Mouse (Mus musculus) stomach, postnatal 0 days (tissue): ENCODE measurements at regions not wholly inside any gene's neighbourhood (a gene's known extent, or its start where the extent isn't known, plus 50 kb on each side); places are given as distances from the start of the nearest gene placed in this dataset.
A peak's percentile ranks its signal among the peaks of the same experiment; 100 is the strongest.

Source experiments
- ATAC-seq: fragments of 200-750 bp; cut with Nextera tagmentation; 2 replicates; pipeline ENCODE4 v1.8.0; 2017; ENCODE audit not compliant: low FRiP score, low TSS enrichment
- DNase-seq: peaks from one replicate; pipeline ENCODE4 v3.0.0-alpha.2; 2016; ENCODE audit warnings: low spot score
- H3K27ac ChIP-seq: fragments of 300-500 bp; sonication (generic); replicated peaks from 2 replicates; pipeline ENCODE4 v1.5.1; 2014; ENCODE audit warnings: mild to moderate bottlenecking, control low read depth
- H3K27me3 ChIP-seq: fragments of 300-500 bp; sonication (generic); 2 replicates; pipeline ENCODE4 v1.6.1; 2014; ENCODE audit warnings: low read length; ENCODE audit not compliant: control insufficient read depth, insufficient read depth
- H3K36me3 ChIP-seq: fragments of 300-500 bp; sonication (generic); 2 replicates; pipeline ENCODE4 v1.6.1; 2014; ENCODE audit warnings: low read length, mixed read lengths; ENCODE audit not compliant: control insufficient read depth, insufficient read depth
- H3K4me1 ChIP-seq: fragments of 300-500 bp; sonication (generic); replicated peaks from 2 replicates; pipeline ENCODE4 v1.6.1; 2014; ENCODE audit warnings: antibody characterized with exemption; ENCODE audit not compliant: control insufficient read depth, insufficient read depth
- H3K4me2 ChIP-seq: fragments of 300-500 bp; sonication (generic); replicated peaks from 2 replicates; pipeline ENCODE4 v1.6.1; 2014; ENCODE audit warnings: low read depth, mild to moderate bottlenecking, control low read depth, moderate library complexity
- H3K4me3 ChIP-seq: fragments of 300-500 bp; sonication (generic); 2 replicates; pipeline ENCODE4 v1.5.1; 2014; ENCODE audit warnings: low read depth, low read length, control low read depth
- H3K9ac ChIP-seq: fragments of 300-500 bp; sonication (generic); 2 replicates; pipeline ENCODE4 v1.6.1; 2014; ENCODE audit warnings: mild to moderate bottlenecking, low read length, control low read depth, mixed read lengths
- H3K9me3 ChIP-seq: fragments of 300-500 bp; sonication (generic); 2 replicates; pipeline ENCODE4 v1.6.1; 2016; ENCODE audit warnings: low read length; ENCODE audit not compliant: control insufficient read depth
- CTCF ChIP-seq: IDR thresholded peaks from 2 replicates; pipeline ENCODE4 v1.5.1; 2016; ENCODE audit warnings: antibody characterized with exemption, low read depth, mild to moderate bottlenecking, moderate library complexity
- EP300 ChIP-seq: optimal IDR thresholded peaks from 2 replicates; pipeline ENCODE3; 2016; ENCODE audit warnings: antibody characterized with exemption
- WGBS: fragments of 180-500 bp; shearing (Covaris S2); extraction: QIAGEN DNeasy Blood & Tissue Kit; methylation state at CpG from one replicate; pipeline ENCODE4 v1.1.7; 2014; 5-methylcytosine and 5-hydroxymethylcytosine counted together

DNA sequence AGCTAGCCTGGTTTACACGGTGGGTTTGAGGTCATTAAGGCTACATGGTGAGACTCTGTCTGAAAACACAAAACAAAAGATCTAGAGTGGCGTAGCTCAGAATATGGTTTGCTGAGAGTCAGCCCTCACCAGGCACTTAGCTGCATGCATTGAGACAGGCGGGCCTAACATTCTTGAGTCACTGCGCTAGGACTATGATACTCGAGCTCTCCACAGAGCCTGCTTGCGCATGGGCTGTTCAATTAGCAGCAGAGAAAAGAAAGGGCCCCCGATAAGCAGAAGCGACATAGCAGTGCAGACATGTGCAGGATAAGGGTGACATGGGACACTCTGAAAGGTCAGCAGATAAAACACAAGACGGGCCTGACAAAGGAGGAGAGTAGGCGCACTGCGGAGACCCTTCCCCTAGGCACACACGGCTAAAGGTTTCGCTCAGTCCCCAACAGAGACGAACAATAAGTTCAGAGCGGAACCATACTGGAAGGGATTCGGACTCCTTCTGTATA lies 64.3 kb downstream of the H2al2a start:
- no peaks in the 10 kb centered on the region for H3K4me1 ChIP-seq
- no peak for ATAC-seq
- no peaks in the 10 kb centered on the region for H3K36me3 ChIP-seq
- no peak overlapping the region for H3K4me2 ChIP-seq
- DNase-seq = no peak
- H3K27me3 ChIP-seq = no peaks in the 10 kb centered on the region
- no peak overlapping the region for H3K4me3 ChIP-seq
- H3K9me3 ChIP-seq = 0 out of 2 replicates have a peak, but pooled peaks cover 2% of the 10 kb centered on the region
- no peak overlapping the region for H3K9ac ChIP-seq
- H3K27ac ChIP-seq = no peak overlapping the region
- no peak for TF ChIP-seq EP300
- TF ChIP-seq CTCF = no peak
- 44% methylated on average over 16 of the region's 16 CpGs for WGBS

DNA sequence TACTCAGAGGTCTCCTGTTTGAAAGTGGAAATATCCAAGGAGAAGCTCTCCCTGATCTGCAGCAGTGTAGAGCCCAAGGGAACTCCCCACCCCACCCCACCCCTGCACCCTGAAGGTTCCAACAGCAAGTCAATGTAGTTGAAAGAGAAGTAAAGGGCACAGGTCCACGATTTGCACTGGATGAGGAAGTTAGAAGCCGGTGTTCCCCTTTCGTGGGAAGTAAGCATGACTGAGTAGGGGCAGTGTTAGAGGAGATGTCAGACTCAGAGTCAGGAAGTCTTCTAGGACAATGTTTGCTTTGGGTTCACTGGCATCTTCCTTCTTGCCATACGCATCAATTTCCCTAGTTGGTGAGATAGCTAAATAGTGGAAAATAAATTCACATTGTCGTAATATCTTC lies 64.9 kb downstream of the H2al2a start:
- DNase-seq (no peak), ATAC-seq (no peak)
- no peak overlapping the region for H3K4me2 ChIP-seq
- H3K4me1 ChIP-seq = no peaks in the 10 kb centered on the region
- no peak overlapping the region for H3K9ac ChIP-seq
- TF ChIP-seq EP300 = no peak
- TF ChIP-seq CTCF = no peak
- 0 out of 2 replicates have a peak, but pooled peaks cover 2% of the 10 kb centered on the region for H3K9me3 ChIP-seq
- H3K27ac ChIP-seq = no peak overlapping the region
- 74% methylated on average over 5 of the region's 5 CpGs for WGBS
- no peaks in the 10 kb centered on the region for H3K27me3 ChIP-seq
- no peaks in the 10 kb centered on the region for H3K36me3 ChIP-seq
- no peak overlapping the region for H3K4me3 ChIP-seq

DNA sequence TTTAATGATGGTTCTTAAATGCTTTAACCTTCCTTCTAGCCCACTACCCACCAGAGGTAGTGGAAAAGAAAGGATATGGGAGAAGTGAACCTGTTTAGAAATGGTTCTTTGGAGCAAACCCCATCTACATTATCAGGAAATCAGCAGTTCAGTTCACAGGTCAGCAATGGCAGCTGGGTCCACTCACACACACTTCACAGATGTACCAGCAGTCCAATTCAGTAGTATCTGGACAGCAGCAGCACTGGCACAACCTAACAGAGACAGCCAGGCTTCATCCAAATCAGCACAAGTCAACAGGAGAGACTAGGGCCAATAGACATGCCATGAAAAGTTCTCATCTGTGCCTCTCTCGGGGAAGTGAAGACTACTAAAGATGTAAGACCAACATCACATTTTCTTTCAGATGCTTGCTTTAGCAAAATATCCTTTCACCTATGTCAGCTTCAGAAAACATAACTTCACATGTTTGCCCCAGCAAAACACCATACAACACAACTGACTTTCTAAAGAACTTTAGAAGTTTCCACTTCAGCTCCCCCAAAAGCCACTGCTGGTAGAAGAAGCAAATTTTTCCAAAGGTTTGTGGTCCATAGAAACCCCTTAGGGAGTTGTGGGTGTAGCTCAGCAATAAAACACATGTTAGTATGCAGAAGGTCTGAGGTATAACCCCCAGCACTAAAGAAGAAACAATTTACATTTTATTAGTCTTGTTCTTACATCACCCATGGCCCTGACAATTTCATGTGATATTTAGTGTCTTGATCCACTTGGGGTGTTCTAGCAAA lies 77.7 kb downstream of the H2al2a start:
- Histone ChIP-seq H3K4me2 (no peak overlapping the region), H3K9me3 (no peaks in the 10 kb centered on the region), H3K27me3 (no peaks in the 10 kb centered on the region), H3K4me1 (no peaks in the 10 kb centered on the region), H3K4me3 (no peak overlapping the region), H3K27ac (no peak overlapping the region), H3K36me3 (no peaks in the 10 kb centered on the region), H3K9ac (no peak overlapping the region)
- 94% methylated on average over 1 of the region's 1 CpGs for WGBS
- TF ChIP-seq CTCF (no peak), EP300 (no peak)
- ATAC-seq (no peak), DNase-seq (no peak)

DNA sequence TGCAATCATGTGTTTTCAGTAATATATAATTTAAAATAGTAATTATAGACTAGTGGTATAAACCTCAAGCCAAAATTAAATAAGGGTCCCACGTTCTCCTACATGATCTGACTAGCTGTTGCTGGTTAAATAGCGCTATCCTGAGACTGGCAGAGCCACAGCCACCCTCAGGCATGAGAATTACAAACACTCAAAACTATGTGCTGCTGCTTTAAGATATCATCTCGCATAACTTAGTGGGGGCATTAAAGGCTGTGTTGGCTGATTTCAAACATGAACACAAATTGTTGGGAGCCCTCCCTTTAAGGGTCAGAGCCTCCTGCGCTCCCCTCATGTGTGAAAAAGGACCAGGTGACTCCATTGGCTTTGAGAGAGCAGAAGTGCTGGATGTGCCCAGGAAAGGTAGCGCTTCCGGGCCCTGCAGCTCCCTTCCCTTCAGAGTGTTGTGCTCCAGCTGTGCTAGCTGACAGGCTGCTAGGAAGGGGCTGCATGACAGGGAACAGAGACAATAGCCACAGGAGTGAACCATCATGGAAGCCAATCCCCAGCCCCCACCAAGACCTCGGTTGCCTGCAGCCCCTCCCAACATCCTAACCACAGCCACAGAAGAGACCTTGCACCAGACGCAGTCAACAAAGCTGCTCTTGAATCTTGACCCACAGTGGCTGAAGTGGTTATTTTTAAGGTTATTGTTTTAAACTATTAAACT lies 79.4 kb downstream of the H2al2a start:
- H3K9me3 ChIP-seq = no peaks in the 10 kb centered on the region
- WGBS = 29% methylated on average over 8 of the region's 8 CpGs
- TF ChIP-seq CTCF (no peak), EP300 (no peak)
- H3K27ac ChIP-seq = no peak overlapping the region
- H3K9ac ChIP-seq = no peak overlapping the region
- no peak overlapping the region for H3K4me2 ChIP-seq
- DNase-seq (no peak), ATAC-seq (no peak)
- no peaks in the 10 kb centered on the region for H3K36me3 ChIP-seq
- no peaks in the 10 kb centered on the region for H3K4me1 ChIP-seq
- no peaks in the 10 kb centered on the region for H3K27me3 ChIP-seq
- H3K4me3 ChIP-seq = no peak overlapping the region

DNA sequence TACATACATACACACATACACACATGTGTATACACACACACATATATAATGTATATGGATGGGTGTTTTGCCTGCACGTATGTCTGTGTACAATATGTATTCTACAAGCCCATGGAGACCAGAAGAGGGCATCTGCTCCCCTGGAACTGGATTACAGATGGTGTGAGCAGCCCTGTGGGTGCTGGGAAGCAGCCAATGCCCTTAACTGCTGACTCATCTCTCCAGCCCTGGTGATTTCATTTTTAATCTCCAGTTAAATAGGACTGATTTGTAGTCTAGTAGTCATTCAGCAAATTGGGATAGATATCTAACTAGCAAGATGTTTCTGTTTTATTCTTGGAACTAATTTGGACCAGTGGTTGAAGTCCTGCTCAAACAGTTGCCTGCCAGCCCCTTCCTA lies 94.1 kb downstream of the H2al2a start:
- Histone ChIP-seq H3K4me3 (no peak overlapping the region), H3K36me3 (no peaks in the 10 kb centered on the region), H3K4me1 (no peaks in the 10 kb centered on the region), H3K9me3 (no peaks in the 10 kb centered on the region), H3K27me3 (no peaks in the 10 kb centered on the region), H3K9ac (no peak overlapping the region), H3K4me2 (no peak overlapping the region), H3K27ac (no peak overlapping the region)
- TF ChIP-seq CTCF = no peak
- no peak for TF ChIP-seq EP300
- WGBS = 87% methylated on average over 1 of the region's 1 CpGs
- DNase-seq (no peak), ATAC-seq (no peak)

DNA sequence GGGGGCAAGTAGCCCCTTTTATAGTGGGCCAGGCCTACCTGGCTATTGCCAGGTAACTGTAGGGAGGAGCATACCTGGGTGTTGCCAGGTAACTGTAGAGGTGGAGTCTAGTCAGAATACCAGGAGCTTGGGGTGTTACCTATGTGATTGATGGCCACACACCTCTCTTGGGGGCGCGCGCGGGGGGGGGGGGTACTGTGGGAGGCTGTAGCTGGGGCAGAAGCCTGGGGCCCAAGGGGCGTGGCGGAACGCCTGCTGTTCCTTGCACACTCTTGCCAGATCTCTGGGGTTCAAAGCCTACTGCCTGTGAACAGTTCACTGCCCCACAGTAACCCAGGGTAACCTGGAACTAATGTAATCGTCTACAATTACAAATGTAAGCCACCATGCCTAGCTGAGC lies 96.6 kb downstream of the H2al2a start:
- Histone ChIP-seq H3K36me3 (no peaks in the 10 kb centered on the region), H3K27me3 (no peaks in the 10 kb centered on the region), H3K9me3 (no peaks in the 10 kb centered on the region), H3K9ac (no peak overlapping the region), H3K4me1 (no peaks in the 10 kb centered on the region), H3K27ac (no peak overlapping the region), H3K4me2 (no peak overlapping the region), H3K4me3 (no peak overlapping the region)
- WGBS = 44% methylated on average over 7 of the region's 8 CpGs
- TF ChIP-seq EP300 = no peak
- no peak for TF ChIP-seq CTCF
- DNase-seq (no peak), ATAC-seq (peak; percentile 24; the same call in 1 of the 2 replicates)
